Mouse (Mus musculus): ENCODE data around the gene Dhrs7b.
"Not testable (repeated sequence)": the region's sequence is repeated elsewhere in the genome, so short reads cannot be mapped to it uniquely, and the experiment has no call there.

Dhrs7b gene

DNA sequence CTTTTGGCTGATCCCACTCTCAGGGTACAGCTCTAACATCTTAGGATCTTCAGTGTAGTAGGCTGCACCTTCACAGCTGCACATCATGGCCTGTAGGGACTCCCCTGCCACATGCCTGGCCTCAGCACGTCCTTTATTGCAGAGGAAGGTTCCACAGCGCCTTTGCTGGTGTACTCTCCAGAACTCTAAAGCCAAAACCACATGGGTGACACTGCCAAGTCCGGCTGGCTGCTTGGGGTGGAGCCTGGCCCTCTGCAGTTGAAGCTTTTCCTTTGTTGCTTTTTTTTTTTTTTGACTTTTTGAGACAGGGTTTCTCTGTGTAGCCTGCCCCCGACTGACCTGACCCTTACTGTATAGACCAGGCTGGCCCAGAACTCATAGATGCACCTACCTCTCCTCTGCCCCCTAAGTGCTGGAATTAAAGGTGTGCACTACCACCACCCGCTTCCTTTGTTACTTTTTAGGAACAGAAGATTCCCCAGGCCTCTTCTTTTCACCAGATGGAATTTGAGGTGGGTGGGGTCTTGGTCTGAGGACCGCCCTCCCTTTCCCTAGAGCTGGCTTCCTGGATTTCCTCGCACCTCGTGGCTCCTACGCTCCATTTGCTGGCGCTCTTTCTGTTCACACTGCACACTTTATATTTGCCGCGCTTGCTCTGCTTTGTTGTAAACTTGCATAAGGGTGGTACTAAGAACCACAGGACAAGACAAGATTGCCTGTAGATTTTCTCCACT lies 11.2 kb downstream of the Dhrs7b start:
- in situ Hi-C loops (cut with MboI) = no loop called here

DNA sequence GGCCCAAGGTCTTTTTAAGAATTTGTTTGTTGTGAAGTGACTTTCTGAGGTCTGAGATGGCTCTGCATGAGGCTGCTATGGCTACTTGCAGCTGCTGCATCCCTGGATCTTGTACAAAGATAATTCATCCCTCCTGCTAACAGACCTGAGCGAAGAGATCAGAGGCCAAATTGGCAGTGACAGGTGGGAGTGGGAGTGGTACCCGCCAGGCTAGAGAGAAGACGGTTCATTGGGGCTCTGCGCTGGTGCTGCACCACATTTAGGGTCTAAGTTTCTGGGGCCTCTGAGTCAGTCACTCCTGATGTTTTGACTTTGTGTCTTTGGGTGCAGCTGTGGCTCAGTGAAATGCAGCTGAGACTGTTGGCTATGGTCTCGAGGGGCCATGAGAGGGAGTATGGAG lies 13.0 kb downstream of the Dhrs7b start:
- in situ Hi-C loops (cut with MboI) = no loop called here

DNA sequence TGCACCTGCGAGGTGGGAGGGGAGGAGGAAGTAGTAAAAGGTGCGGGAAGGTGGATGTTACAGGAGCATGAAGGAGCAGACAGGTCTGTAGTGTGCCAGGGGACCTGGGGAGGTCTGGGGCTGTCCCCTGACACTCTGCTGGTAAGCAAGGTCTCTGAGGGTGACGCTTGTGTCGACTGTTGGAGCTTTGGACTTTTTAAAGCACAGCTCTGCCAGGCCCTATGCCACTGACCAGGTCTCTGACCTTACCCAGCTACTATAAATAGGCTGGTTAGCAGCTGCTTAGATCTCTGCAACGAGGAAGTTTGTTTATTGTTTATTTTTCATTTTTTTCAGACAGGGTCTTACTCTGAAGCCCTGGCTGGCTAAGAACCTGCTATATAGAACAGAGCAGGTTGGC lies 15.0 kb downstream of the Dhrs7b start:
- in situ Hi-C loops (cut with MboI) = no loop called here

DNA sequence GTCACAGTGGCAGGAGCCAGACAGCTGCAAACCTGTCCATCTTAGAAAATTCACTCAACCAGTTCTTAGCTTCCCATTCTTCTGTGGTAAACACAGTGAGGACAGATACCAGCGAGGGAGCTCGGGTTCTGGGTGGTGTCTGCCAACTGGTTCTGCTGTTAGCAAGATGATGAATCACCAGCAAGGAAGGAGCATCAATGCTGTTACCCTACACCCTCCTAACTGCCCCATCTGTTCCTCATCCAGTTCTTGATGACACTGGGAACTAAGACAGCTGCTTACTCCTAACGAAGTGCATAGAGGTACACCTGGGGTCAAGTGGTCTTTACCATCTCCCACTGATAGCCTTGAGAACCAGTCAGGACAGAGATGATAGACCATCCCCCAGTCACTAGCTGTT lies 26.2 kb downstream of the Dhrs7b start:
- in situ Hi-C loops (cut with MboI) = no loop called here

DNA sequence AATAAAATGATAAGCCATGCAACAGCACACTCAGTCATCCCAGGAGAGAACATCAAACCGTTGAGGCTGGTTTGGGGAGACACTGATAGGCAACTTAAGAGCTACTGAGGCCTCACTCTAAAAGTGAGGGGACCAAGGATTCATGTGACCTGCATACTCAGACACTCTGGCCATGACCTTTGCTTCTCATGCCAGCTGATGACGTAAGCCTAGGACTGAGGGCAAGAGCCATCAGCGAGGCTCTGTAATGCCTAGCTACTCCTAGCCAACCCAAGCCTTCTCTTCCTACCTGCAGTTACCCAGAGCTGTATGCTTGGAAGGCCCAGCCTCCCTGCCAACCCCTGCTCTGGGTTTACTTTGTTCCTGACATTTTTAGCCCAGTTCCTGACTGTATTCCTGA lies 31.6 kb downstream of the Dhrs7b start:
- in situ Hi-C loops (cut with MboI) = no loop called here

DNA sequence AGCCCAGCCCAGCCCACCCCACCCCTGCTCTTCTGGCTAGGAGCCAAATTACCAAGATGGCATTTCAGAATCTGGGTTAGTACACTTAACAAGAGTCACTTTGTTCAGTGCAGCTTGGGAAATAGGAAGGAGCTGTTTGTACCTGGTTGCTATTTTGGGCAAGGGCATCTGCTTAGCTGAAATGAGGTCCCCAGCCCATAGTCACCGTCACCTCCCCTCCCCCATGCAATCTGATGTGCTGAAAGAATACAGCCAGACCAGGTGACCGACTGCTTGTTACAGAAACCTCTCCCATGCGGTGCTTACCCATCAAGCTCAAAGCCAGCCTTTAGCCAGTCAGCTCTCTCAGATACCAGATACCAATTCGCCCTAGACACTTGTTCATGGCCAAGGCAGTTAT lies 32.8 kb downstream of the Dhrs7b start:
- in situ Hi-C loops (cut with MboI) = no loop called here

DNA sequence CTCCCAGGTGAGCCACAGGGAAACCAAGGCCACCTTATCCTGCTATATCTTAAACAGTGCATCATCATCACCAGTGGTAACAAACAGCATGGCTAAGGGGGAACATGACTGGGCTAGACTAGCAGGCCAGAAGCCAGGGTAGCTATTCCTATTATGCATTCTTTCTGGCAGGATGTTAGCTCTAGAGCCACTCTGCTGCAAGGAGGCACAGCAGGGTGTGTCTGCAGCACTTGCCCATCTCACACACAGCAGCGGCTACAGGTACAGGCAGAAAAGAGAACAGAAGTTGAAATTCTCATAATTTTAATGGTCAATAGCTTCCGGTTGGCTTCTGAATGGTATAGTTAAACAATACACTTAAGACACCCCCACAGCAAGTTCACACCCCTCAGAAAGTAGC lies 33.7 kb downstream of the Dhrs7b start:
- in situ Hi-C loops (cut with MboI) = no loop called here

DNA sequence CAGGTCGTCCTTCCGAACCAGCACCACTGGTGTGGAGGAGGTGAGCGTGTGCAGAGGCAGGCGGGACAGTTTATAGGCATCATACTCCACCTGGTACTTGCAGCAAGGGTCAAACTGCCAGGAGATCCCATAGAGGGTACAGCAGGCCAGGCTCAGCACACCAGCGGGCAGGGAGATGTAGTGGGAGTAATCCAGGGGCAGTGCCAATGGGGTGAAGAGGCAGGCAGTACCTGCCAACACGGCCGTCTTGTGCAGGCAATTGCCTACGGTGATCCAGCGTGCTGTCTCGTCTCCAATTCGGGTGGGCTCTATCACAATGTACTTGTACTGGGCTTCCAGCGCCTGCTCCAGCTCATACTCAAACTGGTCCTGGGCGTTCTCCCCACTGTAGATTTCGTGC lies 34.5 kb downstream of the Dhrs7b start:
- in situ Hi-C loops (cut with MboI) = no loop called here

DNA sequence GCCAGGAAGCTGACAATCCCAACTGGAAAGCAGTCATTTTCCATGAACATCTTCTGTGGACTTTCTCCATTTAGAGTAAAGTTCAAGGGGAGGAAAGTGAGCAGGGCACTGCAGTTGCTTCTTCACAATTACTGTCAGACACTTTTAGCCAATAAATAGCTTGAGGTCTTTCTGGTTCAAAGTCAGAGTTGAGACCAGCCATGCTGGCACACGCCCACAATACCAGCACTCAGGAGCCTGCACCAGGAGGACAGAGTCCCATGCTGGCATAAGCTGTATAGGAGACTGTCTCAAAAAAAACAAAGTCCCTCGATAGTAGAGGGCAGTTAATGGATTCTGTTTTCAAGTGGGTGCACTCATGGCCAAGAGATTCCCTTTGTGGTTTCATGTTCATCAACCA lies 35.6 kb downstream of the Dhrs7b start:
- in situ Hi-C loops (cut with MboI) = no loop called here

DNA sequence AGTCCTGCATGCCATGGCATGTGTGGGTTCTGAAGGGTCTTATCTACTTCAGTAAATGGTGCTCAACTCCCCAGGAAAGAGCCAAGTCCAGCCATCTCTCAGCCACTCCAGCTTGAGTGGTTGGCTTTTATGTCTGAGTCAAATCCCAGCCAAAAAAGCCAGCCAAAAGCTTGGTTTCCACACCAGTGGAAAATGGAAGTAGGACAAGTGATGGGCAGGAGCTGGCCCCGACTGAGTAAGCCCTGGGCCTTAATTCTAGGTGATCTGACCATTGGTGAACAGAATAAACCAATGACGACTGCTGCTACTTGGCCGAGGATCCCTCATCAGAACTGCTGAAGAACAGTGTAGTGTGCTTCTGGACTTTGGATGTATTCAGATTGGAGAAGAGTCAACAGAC lies 37.0 kb downstream of the Dhrs7b start:
- in situ Hi-C loops (cut with MboI) = no loop called here

DNA sequence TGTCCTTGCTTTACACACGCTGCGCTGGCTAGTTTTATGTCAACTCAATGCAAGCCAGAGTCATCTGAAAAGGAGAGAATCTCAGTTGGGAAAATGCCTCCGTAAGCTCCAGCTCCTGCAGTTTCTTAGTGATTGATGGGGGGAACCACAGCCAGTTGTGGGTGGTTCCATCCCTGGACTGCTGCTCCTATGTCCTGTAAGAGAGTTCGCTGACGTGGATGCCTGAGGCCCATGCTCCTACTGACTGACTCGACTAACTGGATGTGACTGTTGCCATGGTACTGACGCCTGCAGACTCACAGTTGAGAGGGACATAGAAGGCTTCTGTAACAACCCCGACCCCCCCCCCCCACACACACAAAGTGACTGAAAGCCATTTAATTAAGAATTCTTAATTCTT lies 37.5 kb downstream of the Dhrs7b start:
- in situ Hi-C loops (cut with MboI) = no loop called here

DNA sequence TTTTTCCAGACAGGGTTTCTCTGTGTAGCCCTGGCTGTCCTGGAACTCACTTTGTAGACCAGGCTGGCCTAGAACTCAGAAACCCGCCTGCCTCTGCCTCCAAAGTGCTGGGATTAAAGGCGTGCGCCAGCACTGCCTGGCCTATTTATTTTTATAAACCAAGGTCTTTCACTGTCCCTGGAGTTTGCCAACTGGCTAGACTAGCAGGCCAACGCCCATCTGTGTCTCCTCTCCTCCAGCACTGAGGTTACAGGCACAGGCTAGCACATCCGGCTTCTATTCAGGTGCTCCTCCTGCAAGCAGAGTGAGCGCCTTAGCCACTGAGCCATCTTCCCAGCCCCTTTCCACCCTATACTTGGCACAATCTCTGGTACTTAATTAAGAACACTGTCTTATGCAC lies 39.0 kb downstream of the Dhrs7b start:
- in situ Hi-C loops (cut with MboI) = not testable (repeated sequence)

DNA sequence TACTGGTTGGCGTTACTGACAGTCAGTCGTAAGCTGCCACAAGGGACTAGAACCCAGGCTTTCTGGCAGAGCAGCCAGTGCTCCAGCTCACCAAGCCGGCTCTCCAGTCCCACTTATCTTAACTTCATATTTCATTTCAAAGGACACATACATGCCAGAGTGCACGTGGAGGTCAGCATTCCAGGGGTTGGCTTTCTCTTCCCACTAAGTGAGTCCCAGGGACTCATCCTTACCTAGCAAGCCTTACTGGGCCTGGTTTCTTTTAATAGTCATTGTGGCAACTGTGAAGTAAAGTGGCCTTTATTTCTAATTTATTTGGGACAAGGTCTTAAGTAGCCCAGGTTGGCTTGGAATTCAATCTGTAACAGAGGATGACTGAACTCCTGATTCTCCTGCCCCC lies 41.0 kb downstream of the Dhrs7b start:
- in situ Hi-C loops (cut with MboI) = no loop called here

DNA sequence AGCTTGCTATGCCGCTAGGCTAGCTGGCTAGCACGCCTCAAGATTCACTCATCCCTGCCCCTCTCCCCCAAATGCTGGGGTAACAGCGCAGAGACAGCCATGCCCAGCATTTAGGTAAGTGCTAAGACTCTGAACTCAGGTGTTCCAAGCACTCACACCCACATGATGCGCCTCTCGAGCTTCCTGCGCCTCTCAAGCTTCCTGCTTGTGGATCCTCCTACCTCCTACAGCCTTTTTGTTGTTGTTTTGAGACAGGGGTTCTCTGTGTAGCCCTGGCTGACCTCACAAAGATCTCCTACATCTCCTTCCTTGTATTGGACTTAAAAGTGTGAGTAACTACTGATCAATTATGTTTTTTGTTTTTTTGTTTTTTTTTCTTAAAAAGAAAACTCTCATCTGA lies 42.7 kb downstream of the Dhrs7b start:
- in situ Hi-C loops (cut with MboI) = no loop called here

DNA sequence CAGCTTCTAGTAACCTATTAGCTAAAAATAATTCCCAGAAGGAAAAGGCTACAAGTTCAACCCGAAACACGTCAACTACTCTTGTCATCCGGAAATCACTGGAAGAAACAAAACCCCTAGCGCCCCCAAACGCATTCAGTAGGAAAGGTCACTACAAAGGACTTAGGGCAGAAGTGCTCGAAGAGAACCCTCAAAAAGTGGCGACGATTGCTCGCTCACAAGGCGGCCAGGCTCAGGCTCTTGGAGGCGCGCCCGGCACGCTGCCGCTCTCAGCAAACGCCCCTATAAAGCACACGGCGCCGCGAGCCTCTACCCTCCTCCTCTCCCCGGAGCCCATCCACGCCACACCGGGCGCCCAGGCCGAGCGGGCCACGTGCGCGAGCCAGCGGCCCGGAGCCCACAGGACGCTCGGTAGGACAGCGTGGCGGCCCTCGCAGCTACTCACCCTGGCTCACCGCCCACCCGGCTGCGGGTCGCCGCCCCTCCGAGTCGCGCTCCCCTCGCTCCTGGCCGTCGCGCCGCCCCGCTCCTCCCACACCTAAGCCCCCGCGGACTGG lies 47.7 kb downstream of the Dhrs7b start:
- in situ Hi-C loops (cut with MboI) = loop anchor here (5.0 kb wide), 1 partner anchor 34 kb away; the partner anchor contains the start of gene Natd1

DNA sequence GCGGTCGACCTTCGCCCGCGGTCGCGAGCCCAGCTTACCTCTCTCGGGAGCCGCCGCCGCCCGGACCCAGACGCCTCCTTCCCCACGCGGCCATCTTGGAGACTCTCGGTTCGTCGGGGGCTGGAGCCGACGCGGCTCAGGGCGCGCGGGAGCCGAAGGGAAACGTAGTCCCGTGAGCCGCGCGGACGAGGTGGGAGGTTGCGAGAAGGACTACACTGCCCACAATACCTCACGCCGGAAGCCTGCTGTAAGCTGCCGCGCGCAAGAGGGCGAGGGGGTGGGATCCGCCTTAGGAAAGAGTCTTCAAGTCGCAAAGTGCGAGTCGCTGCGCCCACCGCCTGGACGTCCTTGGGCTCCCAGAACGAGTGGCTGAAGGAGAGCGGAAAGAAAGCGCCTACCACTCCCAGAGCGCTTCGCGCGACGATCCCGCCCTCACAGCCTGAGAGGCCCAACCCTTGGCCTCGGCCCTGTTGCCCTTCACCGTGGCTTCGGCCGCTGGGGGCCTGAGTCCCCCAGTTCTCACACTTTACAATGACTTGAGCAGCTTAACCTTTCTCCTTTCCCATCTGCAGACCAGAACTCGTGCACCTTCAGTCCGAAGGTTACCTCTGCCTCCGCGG lies 48.4 kb downstream of the Dhrs7b start, which contains the start of gene Tmem11:
Gene Tmem11 (minus strand): TSS at position 598 of the 620 bp plus-strand sequence.
- in situ Hi-C loops (cut with MboI) = loop anchor here (5.0 kb wide), 1 partner anchor 34 kb away; the partner anchor contains the start of gene Natd1

DNA sequence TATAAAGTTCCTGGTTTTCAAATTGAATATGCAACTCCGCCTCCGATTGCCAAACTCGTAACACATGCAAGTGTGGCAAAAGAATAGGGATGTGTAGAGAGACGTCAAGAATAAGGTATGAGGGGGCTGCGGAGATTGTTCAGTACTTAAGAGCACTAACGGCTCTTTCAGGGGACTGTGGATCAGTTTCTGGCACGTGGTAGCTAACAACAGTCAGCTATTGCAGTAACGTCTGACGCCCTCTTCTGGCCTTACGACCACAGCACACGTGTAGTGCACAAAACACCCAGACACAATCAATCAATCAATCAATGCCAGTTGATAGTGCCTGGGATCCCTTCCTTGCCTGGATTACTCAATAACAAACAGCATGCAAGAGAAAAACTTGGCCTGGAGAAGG lies 49.0 kb downstream of the Dhrs7b start:
- in situ Hi-C loops (cut with MboI) = loop anchor here (5.0 kb wide), 1 partner anchor 33 kb away; the partner anchor contains the start of gene Natd1

DNA sequence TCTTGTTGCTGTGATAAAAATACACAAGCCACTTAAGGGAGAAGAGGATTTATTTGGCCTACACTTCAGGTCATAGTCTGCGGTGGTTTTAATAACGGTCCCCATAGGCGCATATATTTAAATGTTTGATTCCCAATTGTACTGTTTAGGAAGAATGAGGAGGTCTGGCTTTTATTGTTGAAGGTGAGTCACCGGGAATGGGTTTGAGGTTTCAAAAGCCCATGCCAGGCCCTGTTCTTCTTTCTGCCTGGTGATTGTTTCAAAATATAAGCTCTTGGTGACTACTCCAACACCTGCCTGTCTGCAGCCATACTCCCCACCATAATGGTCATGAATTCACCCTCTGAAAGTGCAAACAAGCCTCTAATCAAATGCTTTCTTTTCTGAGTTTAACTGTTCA lies 50.1 kb downstream of the Dhrs7b start:
- in situ Hi-C loops (cut with MboI) = no loop called here

DNA sequence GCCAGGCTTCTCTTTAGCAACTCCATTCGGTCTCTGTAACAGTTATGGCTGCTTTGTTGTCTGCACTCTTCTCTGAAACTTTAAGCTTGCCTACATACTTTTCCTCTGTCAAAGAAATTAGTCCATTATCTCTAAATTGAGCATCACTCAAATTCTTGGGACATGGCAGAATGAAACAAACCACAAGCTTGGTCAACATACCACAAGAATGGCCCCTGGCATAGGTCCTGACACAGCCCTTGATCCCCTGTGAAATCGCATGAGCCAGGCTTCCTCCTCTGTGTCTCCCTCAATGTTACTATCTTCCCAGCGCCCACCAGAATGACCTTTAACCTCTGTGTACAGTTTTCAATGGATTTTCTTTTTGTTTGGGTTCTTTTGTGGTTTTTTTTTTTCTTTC lies 52.0 kb downstream of the Dhrs7b start:
- in situ Hi-C loops (cut with MboI) = no loop called here

DNA sequence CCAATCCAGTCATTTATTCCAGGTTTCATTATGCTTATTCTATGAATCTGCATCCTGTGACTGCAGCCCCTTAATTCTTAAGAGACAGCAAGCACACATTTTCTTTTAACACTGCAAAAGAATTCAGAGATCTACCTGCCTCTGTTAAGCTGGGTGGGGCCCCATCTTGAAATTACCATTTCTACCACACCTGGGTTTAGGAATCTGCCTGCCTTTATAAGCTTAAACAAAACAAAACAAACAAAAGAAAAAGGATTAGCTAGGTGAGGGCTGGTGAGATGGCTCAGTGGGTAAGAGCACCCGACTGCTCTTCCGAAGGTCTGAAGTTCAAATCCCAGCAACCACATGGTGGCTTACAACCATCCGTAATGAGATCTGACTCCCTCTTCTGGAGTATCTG lies 56.6 kb downstream of the Dhrs7b start:
- in situ Hi-C loops (cut with MboI) = not testable (repeated sequence)

DNA sequence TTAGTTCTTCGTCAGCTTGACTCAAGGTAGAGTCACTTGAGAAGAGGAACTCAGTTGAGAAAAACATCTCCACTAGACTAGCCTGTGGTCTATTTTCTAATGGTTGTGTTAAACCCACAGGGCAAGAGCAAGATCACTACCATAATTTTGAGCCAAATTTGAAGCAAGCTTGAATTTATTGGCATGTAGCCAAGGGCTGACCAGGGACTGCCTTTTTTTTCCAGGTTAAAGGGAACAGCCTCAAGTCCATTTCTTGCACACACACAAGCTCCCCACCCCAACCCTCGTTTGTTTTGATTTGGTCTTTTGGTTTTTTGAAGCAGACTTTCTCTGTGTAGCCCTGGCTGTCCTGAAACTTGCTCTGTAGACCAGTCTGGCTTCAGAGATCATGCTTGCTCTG lies 59.4 kb downstream of the Dhrs7b start:
- in situ Hi-C loops (cut with MboI) = no loop called here

DNA sequence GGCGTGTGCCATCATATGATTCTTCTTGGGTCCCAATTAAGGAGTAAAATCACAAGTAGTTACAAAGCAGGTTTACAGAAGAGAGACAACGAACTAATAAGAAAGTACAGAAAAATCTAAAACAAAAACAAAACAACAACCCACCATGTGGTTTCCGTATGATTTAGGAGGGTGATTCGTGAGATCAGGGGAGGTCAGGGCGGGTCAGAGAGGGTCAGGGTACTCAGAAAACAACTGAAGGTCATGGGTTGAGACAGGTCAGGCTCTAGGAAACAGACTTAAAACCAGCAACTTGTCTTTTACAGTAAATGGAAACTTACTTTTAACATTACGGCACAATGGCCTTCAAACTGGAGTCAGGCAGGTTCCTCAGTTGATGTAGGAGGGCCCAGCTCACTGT lies 59.9 kb downstream of the Dhrs7b start:
- in situ Hi-C loops (cut with MboI) = no loop called here

DNA sequence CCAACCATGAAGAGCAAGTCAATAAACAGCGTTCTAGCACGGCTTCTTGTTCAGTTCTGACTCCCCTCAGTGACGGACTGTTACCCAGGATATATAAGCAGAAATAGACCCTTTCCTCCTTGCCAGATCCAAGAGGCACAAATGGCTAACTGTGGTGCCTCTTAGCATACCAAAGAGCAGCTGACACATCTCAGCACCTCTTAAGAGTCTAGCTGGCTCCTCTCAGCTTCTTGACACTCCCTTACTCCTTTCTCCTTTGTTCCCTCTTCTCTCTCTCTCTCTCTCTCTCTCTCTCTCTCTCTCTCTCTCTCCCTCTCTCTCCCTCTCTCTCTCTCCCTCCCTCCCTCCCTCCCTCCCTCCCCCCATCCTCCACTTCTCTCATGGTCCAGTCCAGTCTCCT lies 60.3 kb downstream of the Dhrs7b start:
- in situ Hi-C loops (cut with MboI) = no loop called here

Data from mature B cell (primary cell).